Mouse (Mus musculus) midbrain, embryonic 14.5 days (tissue): ENCODE measurements around the gene Cish. TPM values are rescaled to one million over a fixed set of nuclear protein-coding genes. Genes with fewer than 3 reads are reported as not detected.

Experiments used
- polyA plus RNA-seq: library from polyadenylated mRNA; unstranded; fragments of >200 nt; fragmentation: Nextera tagmentation; extraction: Ambion mirVana; gene quantifications from 2 replicates; pipeline ENCODE4 v1.2.1, GENCODE M21; 2014

Cish gene
- polyA plus RNA-seq, 1 experiment from 2014 or later, result 5.5 TPM

Other genes starting within 250 kb of the Cish start
- 20.8 and 25.7 TPM in 2 replicates for gene Dock3, start 64.1 kb upstream of the Cish start, polyA plus RNA-seq
- 1.5 and 1.8 TPM in 2 replicates for gene Mapkapk3, start 6.1 kb upstream of the Cish start, polyA plus RNA-seq
- 20.9 and 21.7 TPM in 2 replicates for gene Hemk1, start 42.3 kb downstream of the Cish start, polyA plus RNA-seq
- 4.1 and 6.3 TPM in 2 replicates for gene 6430571L13Rik, start 44.6 kb downstream of the Cish start, polyA plus RNA-seq
- 7.9 and 10.6 TPM in 2 replicates for gene Cacna2d2, start 103.6 kb downstream of the Cish start, polyA plus RNA-seq
- 50.9 and 51.7 TPM in 2 replicates for gene Tmem115, start 237.9 kb downstream of the Cish start, polyA plus RNA-seq
- 35.1 and 49.6 TPM in 2 replicates for gene Cyb561d2, start 246.2 kb downstream of the Cish start, polyA plus RNA-seq
- 69.4 and 75.7 TPM in 2 replicates for gene Nprl2, start 246.2 kb downstream of the Cish start, polyA plus RNA-seq